Mouse (Mus musculus): ENCODE measurements at regions not wholly inside any gene's neighbourhood (a gene's known extent, or its start where the extent isn't known, plus 50 kb on each side); places are given as distances from the start of the nearest gene placed in this dataset.

GRCm38 (mm10) chr14:105790441-105790840 lies 106.2 kb downstream of the Spry2 start:
- no peak for DNase-seq (ENCODE audit: extremely low spot score in 1 of 2, low spot score in 1 of 2)

- DNase-seq (ENCODE audit: extremely low spot score in 1 of 2, low spot score in 1 of 2) = no peak
Observed at GRCm38 (mm10) chr14:105783428-105783827, 113.2 kb downstream of the Spry2 start.

GRCm38 (mm10) chr14:105779760-105780159 lies 116.9 kb downstream of the Spry2 start:
- DNase-seq (ENCODE audit: extremely low spot score in 1 of 2, low spot score in 1 of 2) = no peak

- peak in 1 of 2 experiments; percentile 32 for DNase-seq (ENCODE audit: extremely low spot score in 1 of 2, low spot score in 1 of 2)
Observed at GRCm38 (mm10) chr14:105779349-105779748, 117.3 kb downstream of the Spry2 start.

- DNase-seq (ENCODE audit: extremely low spot score in 1 of 2, low spot score in 1 of 2) = no peak
Observed at GRCm38 (mm10) chr14:105773674-105774073, 122.9 kb downstream of the Spry2 start.

GRCm38 (mm10) chr14:105767100-105767499 lies 129.5 kb downstream of the Spry2 start:
- no peak for DNase-seq (ENCODE audit: extremely low spot score in 1 of 2, low spot score in 1 of 2)

GRCm38 (mm10) chr14:105752509-105753375 lies 143.9 kb downstream of the Spry2 start:
- no peak for DNase-seq (ENCODE audit: extremely low spot score in 1 of 2, low spot score in 1 of 2)

- no peak for DNase-seq (ENCODE audit: extremely low spot score in 1 of 2, low spot score in 1 of 2)
Observed at GRCm38 (mm10) chr14:105751762-105752161, 144.9 kb downstream of the Spry2 start.

- DNase-seq (ENCODE audit: extremely low spot score in 1 of 2, low spot score in 1 of 2) = no peak
Observed at GRCm38 (mm10) chr14:105744578-105744977, 152.0 kb downstream of the Spry2 start.

GRCm38 (mm10) chr14:105744125-105744524 lies 152.5 kb downstream of the Spry2 start:
- DNase-seq (ENCODE audit: extremely low spot score in 1 of 2, low spot score in 1 of 2) = no peak

- peak; percentile 13 to 15 for DNase-seq (ENCODE audit: extremely low spot score in 1 of 2, low spot score in 1 of 2)
Observed at GRCm38 (mm10) chr14:105740889-105741288, 155.7 kb downstream of the Spry2 start.

GRCm38 (mm10) chr14:105738568-105738967 lies 158.1 kb downstream of the Spry2 start:
- no peak for DNase-seq (ENCODE audit: extremely low spot score in 1 of 2, low spot score in 1 of 2)

GRCm38 (mm10) chr14:105736352-105736751 lies 160.3 kb downstream of the Spry2 start:
- no peak for DNase-seq (ENCODE audit: extremely low spot score in 1 of 2, low spot score in 1 of 2)

GRCm38 (mm10) chr14:105734291-105734690 lies 162.3 kb downstream of the Spry2 start:
- DNase-seq (ENCODE audit: extremely low spot score in 1 of 2, low spot score in 1 of 2) = no peak

GRCm38 (mm10) chr14:105733013-105733728 lies 163.4 kb downstream of the Spry2 start:
- no peak for DNase-seq (ENCODE audit: extremely low spot score in 1 of 2, low spot score in 1 of 2)

GRCm38 (mm10) chr14:105732221-105733012 lies 164.2 kb downstream of the Spry2 start:
- DNase-seq (ENCODE audit: extremely low spot score in 1 of 2, low spot score in 1 of 2) = peak; percentile 43 to 48

GRCm38 (mm10) chr14:105730786-105731185 lies 165.8 kb downstream of the Spry2 start:
- DNase-seq (ENCODE audit: extremely low spot score in 1 of 2, low spot score in 1 of 2) = no peak

GRCm38 (mm10) chr14:105728841-105729240 lies 167.8 kb downstream of the Spry2 start:
- DNase-seq (ENCODE audit: extremely low spot score in 1 of 2, low spot score in 1 of 2) = no peak

- no peak for DNase-seq (ENCODE audit: extremely low spot score in 1 of 2, low spot score in 1 of 2)
Observed at GRCm38 (mm10) chr14:105725741-105726140, 170.9 kb downstream of the Spry2 start.

GRCm38 (mm10) chr14:105722923-105723322 lies 173.7 kb downstream of the Spry2 start:
- DNase-seq (ENCODE audit: extremely low spot score in 1 of 2, low spot score in 1 of 2) = no peak

GRCm38 (mm10) chr14:105721576-105721975 lies 175.0 kb downstream of the Spry2 start:
- DNase-seq (ENCODE audit: extremely low spot score in 1 of 2, low spot score in 1 of 2) = no peak
